Mouse (Mus musculus) kidney, postnatal 25 days (tissue): Measurements from ENCODE around the gene Adam33.
"Not testable (repeated sequence)": the region's sequence is repeated elsewhere in the genome, so short reads cannot be mapped to it uniquely, and the experiment has no call there.

Source experiments
- DNase-seq, 2 experiments: peaks; one replicate each; pipeline ENCODE4 v3.0.0; 2021; ENCODE audit warnings: mixed read lengths in 2 of 2

Adam33 gene

GRCm38 (mm10) chr2:131063404-131063864, at the start of gene Adam33:
Gene Adam33 (minus strand): TSS chr2:131063814.
- no peak for DNase-seq

- DNase-seq: no peak
Observed at GRCm38 (mm10) chr2:131105989-131106388, 42.4 kb upstream of the Adam33 start.

GRCm38 (mm10) chr2:131105061-131105460, 41.4 kb upstream of the Adam33 start:
- DNase-seq: not testable (repeated sequence)

GRCm38 (mm10) chr2:131104021-131104420, 40.4 kb upstream of the Adam33 start:
- DNase-seq: no peak

- DNase-seq: no peak
Observed at GRCm38 (mm10) chr2:131101530-131101929, 37.9 kb upstream of the Adam33 start.

- no peak for DNase-seq
Observed at GRCm38 (mm10) chr2:131097087-131097486, 33.5 kb upstream of the Adam33 start.

- peak; percentile 65 to 83 for DNase-seq
Observed at GRCm38 (mm10) chr2:131096101-131096795, 32.6 kb upstream of the Adam33 start.

GRCm38 (mm10) chr2:131094823-131095222, 31.2 kb upstream of the Adam33 start:
- DNase-seq: peak; percentile 73 to 79

GRCm38 (mm10) chr2:131093577-131093976, 30.0 kb upstream of the Adam33 start:
- peak in 1 of 2 experiments; percentile 9 for DNase-seq

GRCm38 (mm10) chr2:131090852-131091251, 27.2 kb upstream of the Adam33 start:
- DNase-seq: peak; percentile 10 to 54

GRCm38 (mm10) chr2:131089634-131090033, 26.0 kb upstream of the Adam33 start:
- DNase-seq: no peak

- peak in 1 of 2 experiments; percentile 16 for DNase-seq
Observed at GRCm38 (mm10) chr2:131088581-131088980, 25.0 kb upstream of the Adam33 start.

GRCm38 (mm10) chr2:131086667-131087390, 23.2 kb upstream of the Adam33 start, which contains the start of gene Siglec1:
Gene Siglec1 (minus strand): TSS chr2:131086765.
- DNase-seq: no peak

- DNase-seq: peak in 1 of 2 experiments; percentile 10
Observed at GRCm38 (mm10) chr2:131084206-131084605, 20.6 kb upstream of the Adam33 start.

GRCm38 (mm10) chr2:131080507-131080906, 16.9 kb upstream of the Adam33 start:
- no peak for DNase-seq

GRCm38 (mm10) chr2:131072536-131072935, 8.9 kb upstream of the Adam33 start:
- DNase-seq: no peak

GRCm38 (mm10) chr2:131067481-131067880, 3.9 kb upstream of the Adam33 start:
- DNase-seq: peak in 1 of 2 experiments; percentile 59

- DNase-seq: no peak
Observed at GRCm38 (mm10) chr2:131066342-131066741, 2.7 kb upstream of the Adam33 start.

GRCm38 (mm10) chr2:131061607-131062006, 2.0 kb downstream of the Adam33 start:
- DNase-seq: peak in 1 of 2 experiments; percentile 16

- DNase-seq: peak in 1 of 2 experiments; percentile 9
Observed at GRCm38 (mm10) chr2:131060784-131061183, 2.8 kb downstream of the Adam33 start.

GRCm38 (mm10) chr2:131059781-131060540, 3.7 kb downstream of the Adam33 start:
- DNase-seq: no peak

- DNase-seq: peak; percentile 62 to 70
Observed at GRCm38 (mm10) chr2:131059377-131059776, 4.2 kb downstream of the Adam33 start.

- DNase-seq: no peak
Observed at GRCm38 (mm10) chr2:131058672-131059071, 4.9 kb downstream of the Adam33 start.
